Mouse (Mus musculus) thymus, adult 2 months (tissue): ENCODE results near the gene Thbs3.
A peak's percentile ranks its signal among the peaks of the same experiment; 100 is the strongest.

ENCODE experiments used
- CTCF ChIP-seq: fragments of 200-500 bp; IDR thresholded peaks from 2 replicates; pipeline ENCODE4 v1.5.1; 2012; ENCODE audit warnings: mild to moderate bottlenecking, control low read depth, low read length, moderate library complexity, borderline replicate concordance; ENCODE audit not compliant: control insufficient read depth, poor library complexity, insufficient read depth; ENCODE audit errors: extremely low read depth
- POLR2A ChIP-seq: fragments of 200-500 bp; IDR thresholded peaks from 2 replicates; pipeline ENCODE4 v1.6.1; 2012; ENCODE audit warnings: mild to moderate bottlenecking, low read length, control low read depth, moderate library complexity; ENCODE audit not compliant: control insufficient read depth, poor library complexity, insufficient read depth; ENCODE audit errors: extremely low read depth

GRCm38 (mm10) chr3:89213803-89214530 is 1.0 kb upstream of the Thbs3 start:
- TF ChIP-seq CTCF = peak; percentile 26; the same call in 1 of the 2 replicates
- TF ChIP-seq POLR2A = peak; percentile 33; the same call in 1 of the 2 replicates
